Mouse (Mus musculus) cerebral cortex, adult 2 months (tissue): ENCODE data around the gene Olfr380.

Source experiments
- WGBS: fragments of 180-500 bp; shearing (Covaris S2); methylation state at CpG from one replicate; pipeline ENCODE4 v1.1.7; 2018; 5-methylcytosine and 5-hydroxymethylcytosine counted together

Gene Olfr380

GRCm38 (mm10) chr11:73457408-73457807 lies at the start of gene Olfr380:
Gene Olfr380 (minus strand): TSS chr11:73457508.
- 88% methylated on average over 1 of the region's 1 CpGs for WGBS

GRCm38 (mm10) chr11:73491503-73491902 lies 34.2 kb upstream of the Olfr380 start, which contains the start of gene Olfr381:
Gene Olfr381 (minus strand): TSS chr11:73491603.

DNA sequence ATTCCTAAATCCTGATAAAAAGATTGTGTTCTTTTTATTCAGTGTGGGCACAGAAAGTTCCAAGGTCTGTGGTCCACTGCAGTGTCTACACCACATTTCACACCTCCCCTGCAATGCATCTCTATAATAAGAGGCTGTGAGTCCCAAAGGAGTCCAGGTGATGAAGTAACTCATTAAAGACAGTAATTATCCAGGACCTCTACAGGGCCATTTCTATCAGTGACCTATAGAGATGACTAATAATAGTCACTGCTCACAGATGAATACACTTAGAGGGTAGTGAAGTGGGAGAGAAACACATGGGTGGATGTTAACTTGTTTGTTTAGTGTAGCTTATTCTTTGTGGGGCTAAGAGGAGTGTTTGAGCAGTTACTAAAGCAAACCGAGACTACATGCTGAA lies 28.9 kb downstream of the Olfr380 start, which contains the start of gene Olfr378:
Gene Olfr378, minus strand, starts transcription at position 101 of the 400 bp plus-strand sequence.
- 89% methylated on average over 1 of the region's 1 CpGs for WGBS
